Mouse (Mus musculus) ES-E14 (cell line): ENCODE measurements around the gene Scfd2.

Experiments used
- CHD2 ChIP-seq: IDR thresholded peaks from 2 replicates; pipeline ENCODE4 v1.6.1; 2014; ENCODE audit warnings: mild to moderate bottlenecking, low read depth, low read length, inconsistent platforms
- MAFK ChIP-seq: IDR thresholded peaks from 2 replicates; pipeline ENCODE4 v1.6.1; 2014; ENCODE audit warnings: mild to moderate bottlenecking, low read depth, low read length, inconsistent platforms; ENCODE audit not compliant: insufficient read depth

GRCm38 (mm10) chr5:74363296-74363695 is 168.3 kb downstream of the Scfd2 start:
- TF ChIP-seq CHD2 (no peak), MAFK (no peak)
